Mouse (Mus musculus): ENCODE data around the gene Rfwd3. TPM values are rescaled to one million over a fixed set of nuclear protein-coding genes. Genes with fewer than 3 reads are reported as not detected.
"Not testable (repeated sequence)": the region's sequence is repeated elsewhere in the genome, so short reads cannot be mapped to it uniquely, and the experiment has no call there.

Rfwd3 gene
- 10 to 100 TPM; 21.7 to 24.5 (median 22.6) TPM for total RNA-seq (2022)

DNA sequence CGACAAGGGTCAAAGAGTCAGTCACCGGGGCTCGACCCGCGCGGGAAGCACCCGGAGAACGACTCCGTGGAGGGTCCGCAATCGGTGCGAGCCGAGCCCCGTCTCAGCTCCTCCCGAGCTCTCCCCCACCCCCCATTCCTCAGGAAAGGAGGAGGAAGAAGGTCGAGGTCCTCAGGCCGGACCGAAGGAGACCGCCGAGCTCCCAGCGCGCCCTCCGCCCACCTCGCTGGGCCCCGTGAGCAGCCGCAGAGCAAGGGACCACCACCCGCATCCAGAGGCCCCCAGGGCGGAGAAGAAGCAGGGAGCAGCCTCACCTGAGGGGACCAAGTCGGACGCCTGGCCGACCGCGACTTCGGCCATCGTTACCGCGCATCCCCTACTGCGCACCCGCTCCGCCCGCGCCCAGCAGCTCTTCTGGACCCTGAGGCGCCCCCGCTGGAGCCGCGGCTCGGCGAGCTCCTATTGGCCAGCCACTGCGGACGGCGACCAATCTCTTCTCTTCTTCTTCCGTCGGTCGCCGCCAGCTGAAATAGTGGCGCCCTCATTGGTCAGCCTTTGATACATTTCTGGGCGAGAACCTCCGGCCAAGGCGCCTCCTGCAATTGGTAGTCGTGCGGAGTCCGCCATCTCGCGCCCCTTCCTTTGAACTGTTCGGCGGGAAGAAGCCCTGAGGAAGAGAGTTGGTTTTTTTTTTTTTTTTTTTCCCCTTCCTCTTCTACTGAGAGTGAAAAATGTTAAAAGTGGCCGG lies at the start of gene Rfwd3:
Rfwd3 (minus strand) TSS at position 402 of the 748 bp plus-strand sequence.
- DNase-seq (ENCODE audit: low spot score in 2 of 2), result peak; percentile 98

DNA sequence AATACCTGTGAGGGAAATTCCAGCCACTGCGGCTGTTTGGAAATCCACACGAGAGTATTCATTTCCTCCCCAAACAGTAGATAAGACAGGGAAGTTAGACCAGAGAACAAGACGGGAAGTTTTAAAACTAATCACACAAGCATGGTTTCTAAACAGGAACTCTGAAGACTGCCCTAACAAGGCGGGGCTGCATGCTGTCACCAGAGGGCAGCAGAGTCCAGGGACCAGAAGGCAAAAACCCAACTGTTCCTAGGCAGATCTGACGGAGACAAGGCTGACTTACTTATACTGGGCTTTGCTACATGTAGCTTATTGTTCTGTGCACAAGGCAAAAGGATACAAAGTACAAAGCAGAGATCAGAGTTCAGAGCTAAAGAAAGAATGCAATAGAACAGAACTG lies 43.2 kb upstream of the Rfwd3 start:
- DNase-seq (ENCODE audit: low spot score in 2 of 2), result peak; percentile 60 to 84

DNA sequence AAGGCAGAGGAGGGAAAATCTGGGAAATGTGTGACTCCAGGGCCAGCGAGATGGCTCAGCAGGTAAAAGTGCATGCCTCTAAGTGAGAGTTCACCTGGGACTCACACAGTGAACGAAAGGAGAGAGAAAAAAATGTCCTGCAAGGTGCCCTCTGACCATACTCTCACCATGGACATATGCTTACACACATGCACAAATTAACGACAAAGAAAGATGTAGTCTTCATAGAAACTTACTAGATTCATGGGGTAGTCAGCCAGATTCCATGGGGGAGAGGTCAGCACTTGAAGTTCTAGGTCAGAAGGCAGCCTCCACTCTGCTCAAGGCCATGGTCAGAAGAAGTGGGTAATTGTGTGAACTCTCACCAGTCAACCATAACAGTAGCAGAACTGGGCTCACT lies 40.2 kb upstream of the Rfwd3 start:
- no peak for DNase-seq (ENCODE audit: low spot score in 2 of 2)

DNA sequence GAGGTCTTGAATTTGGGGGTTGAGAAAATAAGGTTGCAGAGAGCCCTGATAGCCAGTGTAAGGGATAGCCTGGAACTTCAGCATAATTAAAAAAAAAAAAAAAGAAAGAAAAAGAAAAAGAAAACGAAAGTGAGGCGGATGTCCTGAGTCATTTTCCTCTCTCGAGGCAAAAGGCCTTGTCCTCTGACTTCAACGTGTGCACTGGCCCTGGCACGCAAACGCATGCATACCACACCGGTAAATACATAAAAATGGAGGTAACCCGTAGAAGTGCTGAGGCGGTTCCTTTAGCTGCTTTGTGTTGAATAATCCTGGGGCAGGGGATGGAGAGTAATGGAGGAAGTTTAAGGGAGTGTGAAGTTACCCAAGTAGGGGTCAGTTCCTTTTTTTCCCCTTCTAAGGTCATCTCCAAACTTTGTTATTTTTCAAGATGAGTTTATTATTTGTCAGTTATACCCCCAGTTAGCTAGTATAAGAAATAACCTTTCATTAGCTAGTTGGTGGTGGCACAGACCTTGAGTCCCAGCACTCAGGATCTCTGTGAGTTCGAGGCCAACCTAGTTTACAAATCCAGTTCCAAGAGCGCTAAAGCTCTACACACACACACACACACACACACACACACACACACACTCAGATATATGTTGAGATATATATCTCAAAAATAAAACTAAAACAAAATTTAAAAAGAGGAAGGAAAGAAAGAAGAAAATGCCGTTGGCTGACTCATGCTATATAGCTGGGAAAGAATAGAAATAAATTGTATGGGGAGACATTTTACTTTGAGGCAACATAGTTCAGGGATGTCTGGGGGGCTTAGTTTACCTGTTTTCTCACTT lies 38.6 kb upstream of the Rfwd3 start:
- DNase-seq (ENCODE audit: low spot score in 2 of 2), result no peak

DNA sequence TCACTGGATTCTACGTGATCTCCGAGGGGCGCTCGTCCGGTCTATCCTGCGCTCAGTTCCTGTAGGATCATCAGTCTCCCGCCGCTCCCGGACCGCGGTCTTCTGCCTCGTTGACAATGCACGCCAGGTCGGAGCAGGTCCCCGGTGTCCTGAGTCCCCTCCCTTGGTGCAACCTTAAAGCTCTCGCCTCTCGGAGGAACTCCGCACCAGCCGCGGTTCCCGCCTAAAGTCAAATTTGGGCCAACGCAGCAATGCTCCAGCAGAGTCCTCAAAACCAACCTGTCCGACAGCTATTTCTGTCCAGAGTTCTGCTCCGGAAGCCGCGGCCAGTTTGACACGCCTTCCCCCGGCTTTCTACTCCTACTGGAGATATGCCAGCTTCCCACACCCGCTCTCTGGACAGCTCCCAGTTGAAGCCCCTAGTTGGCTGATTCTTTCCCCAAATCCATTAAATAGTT lies 37.9 kb upstream of the Rfwd3 start, which contains the start of gene Mlkl:
Mlkl (minus strand) TSS at position 288 of the 458 bp plus-strand sequence.
- no peak for DNase-seq (ENCODE audit: low spot score in 2 of 2)

DNA sequence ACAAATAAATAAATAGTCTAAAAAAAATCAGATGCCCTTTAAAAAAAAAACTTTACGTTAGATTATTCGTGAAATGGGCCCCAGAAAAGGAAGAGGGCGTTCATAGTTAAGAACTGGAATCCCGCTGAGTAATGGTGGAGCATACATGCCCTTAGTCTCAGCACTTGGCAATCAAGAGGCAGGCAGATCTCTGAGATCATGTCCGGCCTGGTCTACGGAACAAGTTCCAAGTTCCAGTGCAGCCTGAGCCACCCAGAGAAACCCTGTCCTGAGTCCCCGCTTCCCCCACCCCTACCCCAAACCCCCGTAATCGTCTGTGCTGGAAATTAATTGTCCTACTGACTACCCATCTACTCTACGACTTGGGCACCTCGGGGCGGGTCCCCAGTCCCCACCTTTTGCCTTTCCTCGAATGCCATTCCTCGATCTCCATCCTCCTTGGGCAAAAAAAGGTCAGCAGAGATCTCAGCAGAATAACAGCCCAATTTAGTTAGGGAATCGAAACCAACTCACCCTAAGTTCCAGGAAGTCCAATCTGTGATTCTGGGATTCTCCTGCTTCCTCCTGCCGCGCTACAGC lies 37.4 kb upstream of the Rfwd3 start:
- no peak for DNase-seq (ENCODE audit: low spot score in 2 of 2)

DNA sequence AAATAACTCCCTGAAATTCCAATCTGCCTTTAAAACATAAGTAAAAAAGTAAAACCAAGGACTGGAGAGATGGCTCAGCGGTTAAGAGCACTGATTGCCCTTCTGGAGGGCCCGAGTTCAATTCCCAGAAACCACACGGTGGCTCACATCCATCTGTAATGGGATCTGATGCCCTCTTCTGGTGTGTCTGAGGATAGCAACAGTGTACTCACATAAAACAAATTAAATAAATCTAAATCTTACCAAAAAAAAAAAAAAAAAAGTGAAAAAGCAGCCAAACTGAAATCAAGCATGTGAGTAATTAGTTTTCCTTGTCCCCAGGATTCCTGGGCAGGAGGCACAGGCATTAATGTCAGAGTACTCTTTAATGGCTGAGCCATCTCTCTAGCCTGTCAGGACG lies 36.7 kb upstream of the Rfwd3 start:
- DNase-seq (ENCODE audit: low spot score in 2 of 2), result no peak

DNA sequence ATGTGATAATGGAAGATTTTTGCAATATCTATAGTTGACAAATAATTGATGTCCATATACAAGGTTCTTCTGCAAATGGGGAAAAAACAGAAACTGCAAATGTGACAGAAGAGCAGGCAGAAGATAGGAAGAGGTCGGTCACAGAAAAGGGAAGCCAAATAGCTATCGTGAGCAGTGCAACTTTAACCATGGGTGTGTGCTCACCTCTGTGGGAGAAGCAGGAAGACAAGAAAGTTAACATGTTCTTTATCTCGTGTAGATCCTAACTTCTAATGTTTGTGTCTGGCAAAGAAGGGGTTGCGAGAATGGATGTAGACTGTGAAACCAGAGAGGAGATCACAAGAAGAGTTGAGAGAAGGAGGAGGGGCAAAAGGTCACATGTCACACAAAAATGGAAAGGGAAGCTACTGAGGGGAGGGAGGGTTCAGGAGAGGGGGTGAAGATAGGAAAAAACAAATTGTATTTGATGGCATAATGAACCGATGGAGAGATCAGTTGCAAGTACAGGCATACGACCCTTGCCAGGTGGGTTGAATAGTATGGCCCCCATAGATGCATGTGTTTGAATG lies 25.3 kb upstream of the Rfwd3 start:
- no peak for DNase-seq (ENCODE audit: low spot score in 2 of 2)

DNA sequence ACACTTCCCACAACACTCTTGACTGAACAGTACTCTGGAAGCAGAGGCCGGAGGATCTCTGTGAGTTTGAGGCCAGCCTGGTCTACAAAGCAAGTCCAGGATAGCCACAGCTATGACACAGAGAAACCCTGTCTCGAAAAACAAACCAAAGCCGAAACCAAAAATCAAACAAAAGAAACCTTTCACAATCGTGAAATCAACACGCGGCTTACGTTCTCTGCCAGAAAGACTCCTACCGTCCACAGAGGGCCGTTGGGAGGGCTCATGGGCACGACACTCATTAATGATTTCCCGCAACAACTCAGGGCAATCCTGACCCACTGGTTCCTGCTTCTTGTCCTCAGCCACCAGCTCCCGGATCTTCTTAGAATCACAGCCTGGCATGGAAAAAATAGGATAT lies 14.7 kb upstream of the Rfwd3 start:
- no peak for DNase-seq (ENCODE audit: low spot score in 2 of 2)

DNA sequence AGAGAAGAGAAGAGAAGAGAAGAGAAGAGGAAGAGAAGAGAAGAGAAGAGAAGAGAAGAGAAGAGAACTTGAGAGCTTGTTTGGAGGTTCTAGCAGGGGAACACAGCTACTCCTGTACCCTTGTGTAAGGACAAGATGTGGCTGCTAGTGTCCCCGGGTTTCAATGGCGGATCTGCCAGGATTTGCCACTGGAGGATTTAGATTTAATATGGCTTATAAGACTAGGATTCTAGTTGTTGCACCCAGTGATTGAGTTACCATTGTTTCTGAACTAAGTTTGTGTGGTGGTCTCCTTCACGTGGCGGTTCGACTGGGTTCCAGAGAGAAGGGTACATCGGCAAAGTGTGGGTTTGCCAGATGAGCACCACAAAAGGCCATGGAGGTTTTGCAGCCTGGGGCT lies 13.9 kb upstream of the Rfwd3 start:
- DNase-seq (ENCODE audit: low spot score in 2 of 2), result not testable (repeated sequence)

DNA sequence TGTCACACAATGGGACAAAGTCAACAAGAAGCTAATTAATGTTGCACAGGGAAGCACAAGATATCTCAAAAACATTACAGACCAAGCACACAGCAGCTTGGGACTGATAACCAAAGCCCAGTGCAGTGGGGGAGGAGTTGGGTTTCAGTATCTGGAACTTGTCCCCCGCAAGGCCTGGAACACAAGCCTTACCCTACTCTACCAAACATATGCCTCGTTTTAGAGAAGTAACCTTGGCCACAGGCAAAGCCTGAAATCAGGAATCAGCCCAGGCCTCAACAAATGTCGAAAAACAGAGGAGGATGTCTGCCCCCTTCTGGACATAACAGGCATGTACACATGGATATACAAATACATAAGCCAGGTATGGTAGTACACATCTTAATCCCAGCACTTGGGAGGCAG lies 12.7 kb upstream of the Rfwd3 start:
- DNase-seq (ENCODE audit: low spot score in 2 of 2), result no peak

DNA sequence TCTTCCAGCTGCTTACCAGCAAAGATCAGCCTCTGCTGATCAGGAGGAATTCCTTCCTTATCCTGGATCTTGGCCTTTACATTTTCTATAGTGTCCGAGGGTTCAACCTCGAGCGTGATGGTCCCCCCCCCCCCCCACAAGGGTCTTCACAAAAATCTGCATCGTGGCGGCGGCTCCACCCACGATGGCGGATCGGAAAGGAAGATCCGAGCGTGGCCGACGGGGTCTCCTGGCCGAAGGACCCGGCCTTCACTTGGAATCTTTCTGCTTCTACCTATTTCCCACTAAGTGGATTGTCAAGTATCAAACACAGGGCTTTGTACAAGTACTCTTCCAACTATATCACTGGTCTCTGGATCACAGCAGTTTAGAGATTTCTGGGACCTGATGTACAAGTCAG lies 10.0 kb upstream of the Rfwd3 start:
- DNase-seq (ENCODE audit: low spot score in 2 of 2), result not testable (repeated sequence)

DNA sequence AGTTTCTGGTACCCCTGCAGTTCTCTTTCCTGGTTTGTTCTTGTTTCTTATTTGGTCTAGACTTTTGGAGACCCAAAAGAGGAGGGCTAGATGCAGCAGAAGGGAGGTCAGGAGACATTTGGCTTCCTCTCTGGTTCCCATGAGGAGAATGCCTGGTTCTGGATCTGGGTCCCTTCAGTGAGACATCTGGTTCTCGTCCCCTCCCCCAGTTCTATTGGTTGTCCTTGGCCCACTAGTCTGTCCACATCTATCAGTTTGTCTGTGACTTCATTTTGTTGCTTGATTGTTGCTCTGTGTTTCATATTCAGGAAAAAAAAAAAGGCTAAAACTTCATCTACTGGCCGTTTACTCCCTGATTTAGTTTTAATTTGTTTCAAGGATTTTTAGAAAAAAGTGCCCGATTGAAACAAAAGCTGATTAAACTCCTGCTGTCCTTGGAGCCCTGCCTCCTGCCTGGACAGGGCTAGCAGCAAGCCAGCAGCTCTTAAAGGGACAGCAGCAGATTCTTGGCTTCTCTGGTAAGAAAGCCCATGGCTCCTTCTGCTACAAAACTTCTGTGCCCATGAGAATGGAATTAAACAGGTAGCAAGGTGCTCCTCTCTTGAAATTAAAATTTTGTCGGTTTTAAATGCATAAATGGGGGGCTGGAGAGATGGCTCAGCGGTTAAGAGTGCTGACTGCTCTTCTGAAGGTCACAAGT lies 5.2 kb upstream of the Rfwd3 start:
- DNase-seq (ENCODE audit: low spot score in 2 of 2), result no peak

DNA sequence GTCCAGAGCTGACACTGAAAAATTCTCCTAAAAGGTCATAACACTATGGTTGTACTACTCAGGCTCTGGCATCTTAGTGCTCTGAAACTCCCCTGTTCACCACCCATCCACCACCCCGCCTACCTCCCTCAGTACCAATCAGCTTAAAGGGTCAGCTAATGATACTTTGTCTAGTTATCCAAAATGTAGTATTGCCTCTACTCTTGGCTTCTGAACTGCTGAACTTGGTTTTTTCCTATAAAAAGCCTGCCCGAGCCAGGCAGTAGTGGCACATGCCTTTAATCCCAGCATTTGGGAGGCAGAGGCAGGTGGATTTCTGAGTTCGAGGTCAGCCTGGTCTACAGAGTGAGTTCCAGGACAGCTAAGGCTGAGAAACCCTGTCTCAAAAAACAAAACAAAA lies 4.3 kb upstream of the Rfwd3 start:
- DNase-seq (ENCODE audit: low spot score in 2 of 2), result no peak

DNA sequence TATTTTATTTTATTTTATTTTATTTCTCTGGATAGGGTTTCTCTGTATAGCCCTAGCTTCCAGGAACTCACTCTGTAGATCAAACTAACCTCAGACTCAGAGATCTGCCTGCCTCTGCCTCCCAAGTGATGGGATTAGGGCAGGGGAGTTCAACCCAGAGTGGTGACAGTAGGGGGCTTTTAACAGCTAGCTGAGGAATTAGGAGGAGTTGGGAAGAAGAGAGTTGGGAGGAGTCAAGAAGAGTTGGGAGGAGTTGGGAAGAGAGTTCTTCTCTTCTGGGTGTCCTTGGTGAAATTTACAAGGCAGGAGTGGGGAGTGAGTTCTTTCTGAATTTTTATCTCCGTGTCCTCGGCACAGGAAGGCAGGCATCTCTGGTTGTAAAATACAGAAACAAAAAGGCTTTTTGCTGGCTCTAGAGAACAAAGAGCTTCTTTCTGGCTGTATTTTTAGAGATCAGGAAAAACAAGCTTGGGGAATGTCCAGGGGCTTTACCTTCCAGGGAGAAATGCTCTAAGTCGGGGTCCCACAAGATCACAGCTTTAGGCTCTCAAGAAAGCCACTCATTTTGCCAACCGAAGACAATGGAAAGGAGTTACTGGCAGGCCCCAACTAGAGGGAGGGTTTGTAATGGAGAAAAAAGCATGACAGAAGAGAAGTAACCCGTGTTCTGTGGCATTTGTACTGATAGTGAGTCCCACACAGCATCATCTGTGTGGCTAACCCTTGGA lies 3.2 kb upstream of the Rfwd3 start:
- DNase-seq (ENCODE audit: low spot score in 2 of 2), result not testable (repeated sequence)

DNA sequence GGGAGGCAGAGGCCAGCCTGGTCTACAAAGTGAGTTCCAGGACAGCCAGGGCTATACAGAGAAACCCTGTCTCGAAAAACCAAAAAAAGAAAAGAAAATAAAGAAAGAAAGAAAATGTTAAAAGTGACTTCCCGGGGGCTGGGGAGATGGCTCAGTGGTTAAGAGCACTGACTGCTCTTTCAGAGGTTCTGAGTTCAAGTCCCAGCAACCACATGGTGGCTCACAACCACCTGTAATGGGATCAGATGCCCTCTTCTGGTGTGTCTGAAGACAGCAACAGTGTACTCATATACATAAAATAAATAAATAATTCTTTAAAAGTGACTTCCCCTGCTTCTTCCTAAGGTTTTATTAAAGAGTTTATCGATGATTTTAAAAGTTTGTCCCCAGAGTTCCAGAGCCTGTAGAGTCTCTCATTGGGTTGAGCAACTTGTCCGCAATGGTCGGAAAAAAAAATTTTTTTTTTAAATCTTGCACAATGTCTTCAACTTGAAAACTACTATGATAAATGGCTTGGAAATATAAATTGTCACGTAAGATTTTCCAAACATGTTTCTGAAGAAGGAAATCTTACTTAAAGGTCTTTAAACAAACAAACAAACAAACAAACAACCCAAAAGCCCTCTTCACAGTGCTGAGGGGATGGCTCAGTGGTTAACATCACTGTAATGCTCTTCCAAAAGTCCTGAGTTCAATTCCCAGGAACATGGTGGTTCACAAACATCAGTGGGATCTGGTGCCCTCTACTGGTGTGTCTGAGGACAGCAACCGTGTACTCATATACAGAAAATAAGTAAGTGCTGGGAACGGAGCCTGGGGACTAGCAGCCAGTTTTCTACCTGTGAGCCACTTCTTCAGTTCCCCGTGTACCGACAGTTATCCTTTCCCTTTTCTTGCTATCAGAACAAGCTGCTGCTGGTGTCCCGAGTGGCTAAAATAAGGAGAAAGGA lies 850 bp upstream of the Rfwd3 start:
- no peak for DNase-seq (ENCODE audit: low spot score in 2 of 2)

DNA sequence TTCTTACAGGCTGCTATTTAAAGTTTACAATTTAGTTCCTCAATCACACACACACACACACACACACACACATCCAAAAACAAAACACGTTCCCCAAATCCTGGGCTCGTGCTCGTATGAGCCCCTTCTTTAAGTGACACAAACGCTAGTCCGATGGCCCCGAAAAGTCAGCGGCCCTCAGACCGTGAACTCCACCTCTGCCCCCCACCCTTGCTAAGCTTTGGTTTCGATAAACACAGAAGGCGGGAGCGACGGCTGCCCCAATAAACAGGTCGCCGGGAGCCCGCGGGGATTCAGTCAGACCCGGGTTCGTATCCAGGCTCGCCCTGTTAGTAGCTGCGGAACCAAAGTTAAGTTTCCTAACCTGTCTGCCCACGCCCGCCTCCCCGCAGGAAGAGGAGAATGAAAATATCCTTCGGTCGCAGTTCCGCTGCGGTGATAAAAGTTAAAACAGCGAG lies 630 bp downstream of the Rfwd3 start:
- DNase-seq (ENCODE audit: low spot score in 2 of 2), result peak in 1 of 2 experiments; percentile 14

DNA sequence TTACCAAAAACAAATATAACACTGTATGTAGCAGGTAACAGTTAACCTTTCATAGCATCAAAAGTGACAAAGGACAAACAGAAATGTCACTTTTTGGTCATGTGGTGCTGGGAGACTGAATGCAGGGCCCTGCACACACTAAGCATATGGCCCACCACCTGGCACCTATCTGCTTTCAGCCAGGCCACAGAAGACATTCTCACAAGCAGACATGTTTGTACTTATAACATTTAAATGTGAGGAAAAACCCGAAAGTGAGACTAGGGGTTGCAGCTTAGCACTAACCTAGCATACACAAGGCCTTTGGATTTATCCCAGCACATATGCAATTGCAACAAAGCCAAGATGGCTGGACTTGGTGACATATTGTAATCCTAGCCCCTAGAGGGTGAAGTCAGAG lies 2.0 kb downstream of the Rfwd3 start:
- no peak for DNase-seq (ENCODE audit: low spot score in 2 of 2)

DNA sequence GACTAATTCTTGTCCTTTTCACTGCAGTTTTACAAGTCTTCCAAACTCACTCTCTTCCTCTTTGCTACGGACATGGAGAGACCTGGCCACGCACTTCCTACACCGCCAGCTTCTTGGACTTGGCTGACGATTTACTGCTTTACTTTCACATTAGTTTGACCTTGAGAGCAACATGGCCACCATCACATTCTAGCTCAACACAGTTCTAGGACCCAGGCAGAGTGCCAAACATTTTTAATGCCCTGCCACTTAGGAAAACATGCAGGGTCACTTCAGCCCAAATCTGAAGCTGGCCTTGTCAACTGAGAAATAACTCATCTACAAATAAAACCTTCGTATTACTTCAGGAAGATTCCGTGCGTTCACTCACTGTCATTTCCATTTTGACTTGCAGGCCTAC lies 8.3 kb downstream of the Rfwd3 start:
- no peak for DNase-seq (ENCODE audit: low spot score in 2 of 2)
